Mouse (Mus musculus): ENCODE results near the gene Sdhaf1. TPM values are rescaled to one million over a fixed set of nuclear protein-coding genes. Genes with fewer than 3 reads are reported as not detected.

Gene Sdhaf1
- polyA plus RNA-seq, 1 experiment: not detected

- H3K27ac ChIP-seq (ENCODE audit: insufficient read depth, low read depth, low read length): no peak overlapping the region
- H3K4me3 ChIP-seq (ENCODE audit: insufficient read depth, low read depth, low read length): no peak overlapping the region
- TF ChIP-seq CTCF (IDR thresholded peaks at IDR 0.05; ENCODE audit: insufficient read depth, low read depth, low read length) (no peak), POLR2A (IDR thresholded peaks at IDR 0.05; ENCODE audit: insufficient read depth, low read depth, low read length) (no peak)
- 9% methylated on average over 6 of the region's 6 CpGs for WGBS
- peaks cover 34% of the 10 kb centered on the region for H3K4me1 ChIP-seq (ENCODE audit: control insufficient read depth, insufficient read depth, low read length)
These were observed 29.7 kb upstream of the Sdhaf1 start for GRCm38 (mm10) chr7:30353279-30353822.

GRCm38 (mm10) chr7:30347828-30348227 lies 24.1 kb upstream of the Sdhaf1 start:
- H3K4me1 ChIP-seq (ENCODE audit: control insufficient read depth, insufficient read depth, low read length): peaks cover 24% of the 10 kb centered on the region
- WGBS: under 1% methylated on average over 30 of the region's 30 CpGs
- H3K27ac ChIP-seq (ENCODE audit: insufficient read depth, low read depth, low read length): no peak overlapping the region
- no peak overlapping the region for H3K4me3 ChIP-seq (ENCODE audit: insufficient read depth, low read depth, low read length)
- TF ChIP-seq CTCF (IDR thresholded peaks at IDR 0.05; ENCODE audit: insufficient read depth, low read depth, low read length) (peak; percentile 98), POLR2A (IDR thresholded peaks at IDR 0.05; ENCODE audit: insufficient read depth, low read depth, low read length) (no peak)

GRCm38 (mm10) chr7:30346635-30347379 lies 23.1 kb upstream of the Sdhaf1 start:
- WGBS: 60% methylated on average over 21 of the region's 21 CpGs
- H3K4me3 ChIP-seq (ENCODE audit: insufficient read depth, low read depth, low read length): no peak overlapping the region

GRCm38 (mm10) chr7:30339432-30340109 lies 15.9 kb upstream of the Sdhaf1 start:
- Histone ChIP-seq H3K4me3 (ENCODE audit: insufficient read depth, low read depth, low read length) (no peak overlapping the region), H3K27ac (ENCODE audit: insufficient read depth, low read depth, low read length) (no peak overlapping the region), H3K4me1 (ENCODE audit: control insufficient read depth, insufficient read depth, low read length) (peaks cover 10% of the 10 kb centered on the region)
- WGBS: 70% methylated on average over 5 of the region's 5 CpGs
- TF ChIP-seq POLR2A (IDR thresholded peaks at IDR 0.05; ENCODE audit: insufficient read depth, low read depth, low read length) (no peak), CTCF (IDR thresholded peaks at IDR 0.05; ENCODE audit: insufficient read depth, low read depth, low read length) (no peak)

More at GRCm38 (mm10) chr7:30346635-30347379, 23.1 kb upstream of the Sdhaf1 start:
- Histone ChIP-seq H3K4me1 (ENCODE audit: control insufficient read depth, insufficient read depth, low read length) (peaks cover 24% of the 10 kb centered on the region), H3K27ac (ENCODE audit: insufficient read depth, low read depth, low read length) (no peak overlapping the region)
- TF ChIP-seq POLR2A (IDR thresholded peaks at IDR 0.05; ENCODE audit: insufficient read depth, low read depth, low read length) (no peak), CTCF (IDR thresholded peaks at IDR 0.05; ENCODE audit: insufficient read depth, low read depth, low read length) (no peak)

- WGBS: under 1% methylated on average over 9 of the region's 9 CpGs
- peaks cover 28% of the 10 kb centered on the region for H3K4me1 ChIP-seq (ENCODE audit: control insufficient read depth, insufficient read depth, low read length)
- TF ChIP-seq CTCF (IDR thresholded peaks at IDR 0.05; ENCODE audit: insufficient read depth, low read depth, low read length) (peak; percentile 91), POLR2A (IDR thresholded peaks at IDR 0.05; ENCODE audit: insufficient read depth, low read depth, low read length) (no peak)
- H3K4me3 ChIP-seq (ENCODE audit: insufficient read depth, low read depth, low read length): no peak overlapping the region; the same call in 1 of the 2 replicates
- H3K27ac ChIP-seq (ENCODE audit: insufficient read depth, low read depth, low read length): no peak overlapping the region
These were observed 12.7 kb upstream of the Sdhaf1 start for GRCm38 (mm10) chr7:30336384-30336783.

- no peak overlapping the region for H3K4me3 ChIP-seq (ENCODE audit: insufficient read depth, low read depth, low read length)
- peaks cover 28% of the 10 kb centered on the region for H3K4me1 ChIP-seq (ENCODE audit: control insufficient read depth, insufficient read depth, low read length)
- TF ChIP-seq POLR2A (IDR thresholded peaks at IDR 0.05; ENCODE audit: insufficient read depth, low read depth, low read length) (no peak), CTCF (IDR thresholded peaks at IDR 0.05; ENCODE audit: insufficient read depth, low read depth, low read length) (no peak)
- H3K27ac ChIP-seq (ENCODE audit: insufficient read depth, low read depth, low read length): no peak overlapping the region
- 60% methylated on average over 6 of the region's 6 CpGs for WGBS
These were observed 12.0 kb upstream of the Sdhaf1 start for GRCm38 (mm10) chr7:30335688-30336087.

GRCm38 (mm10) chr7:30334563-30334962 lies 10.9 kb upstream of the Sdhaf1 start:
- no peak overlapping the region for H3K4me3 ChIP-seq (ENCODE audit: insufficient read depth, low read depth, low read length)
- no peak overlapping the region for H3K27ac ChIP-seq (ENCODE audit: insufficient read depth, low read depth, low read length)
- H3K4me1 ChIP-seq (ENCODE audit: control insufficient read depth, insufficient read depth, low read length): peaks cover 28% of the 10 kb centered on the region
- TF ChIP-seq CTCF (IDR thresholded peaks at IDR 0.05; ENCODE audit: insufficient read depth, low read depth, low read length) (no peak), POLR2A (IDR thresholded peaks at IDR 0.05; ENCODE audit: insufficient read depth, low read depth, low read length) (no peak)
- WGBS: 75% methylated on average over 5 of the region's 5 CpGs

- Histone ChIP-seq H3K4me1 (ENCODE audit: control insufficient read depth, insufficient read depth, low read length) (peaks cover 24% of the 10 kb centered on the region), H3K27ac (ENCODE audit: insufficient read depth, low read depth, low read length) (peak overlapping the region; percentile 20; the same call in 1 of the 2 replicates), H3K4me3 (ENCODE audit: insufficient read depth, low read depth, low read length) (no peak overlapping the region)
- WGBS: 5% methylated on average over 4 of the region's 4 CpGs
- TF ChIP-seq POLR2A (IDR thresholded peaks at IDR 0.05; ENCODE audit: insufficient read depth, low read depth, low read length) (no peak), CTCF (IDR thresholded peaks at IDR 0.05; ENCODE audit: insufficient read depth, low read depth, low read length) (no peak)
These were observed 9.7 kb upstream of the Sdhaf1 start for GRCm38 (mm10) chr7:30333436-30333835.
